Mouse (Mus musculus): ENCODE data around the gene Gfral. TPM values are rescaled to one million over a fixed set of nuclear protein-coding genes. Genes with fewer than 3 reads are reported as not detected.
"Not testable (repeated sequence)": the region's sequence is repeated elsewhere in the genome, so short reads cannot be mapped to it uniquely, and the experiment has no call there.

Gfral gene
- polyA plus RNA-seq, 1 experiment, result not detected

DNA sequence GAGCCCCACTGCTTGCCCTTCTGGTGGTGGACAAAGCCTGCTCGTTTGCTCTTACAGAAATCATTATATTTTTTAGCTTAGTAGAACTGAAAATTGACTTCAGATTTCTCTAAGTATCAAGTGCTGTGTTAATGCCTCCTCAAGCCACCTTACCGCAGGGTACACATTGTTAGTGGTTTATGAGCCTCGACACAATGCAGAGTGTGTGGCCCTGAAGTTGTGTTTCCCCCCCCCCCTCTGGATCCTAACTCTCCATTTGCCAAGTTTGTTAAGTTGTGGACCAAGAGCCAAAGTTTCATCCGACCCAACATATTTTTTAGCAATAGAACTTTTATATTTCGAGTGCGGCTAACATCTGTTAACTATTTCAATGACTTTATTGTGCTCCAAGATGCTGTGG is 79.4 kb downstream of the Gfral start:
- H3K27me3 ChIP-seq (replicated peaks), result no peaks in the 10 kb centered on the region
- H3K9me3 ChIP-seq, result no peaks in the 10 kb centered on the region
- H3K36me3 ChIP-seq (replicated peaks; ENCODE audit: low read length), result no peaks in the 10 kb centered on the region
- H3K4me1 ChIP-seq, result no peaks in the 10 kb centered on the region
- H3K4me3 ChIP-seq (replicated peaks), result no peak overlapping the region
- TF ChIP-seq FLI1 (IDR thresholded peaks at IDR 0.05; ENCODE audit: low read length) (no peak), GATA1 (IDR thresholded peaks at IDR 0.05; ENCODE audit: borderline replicate concordance, low read length) (no peak)

DNA sequence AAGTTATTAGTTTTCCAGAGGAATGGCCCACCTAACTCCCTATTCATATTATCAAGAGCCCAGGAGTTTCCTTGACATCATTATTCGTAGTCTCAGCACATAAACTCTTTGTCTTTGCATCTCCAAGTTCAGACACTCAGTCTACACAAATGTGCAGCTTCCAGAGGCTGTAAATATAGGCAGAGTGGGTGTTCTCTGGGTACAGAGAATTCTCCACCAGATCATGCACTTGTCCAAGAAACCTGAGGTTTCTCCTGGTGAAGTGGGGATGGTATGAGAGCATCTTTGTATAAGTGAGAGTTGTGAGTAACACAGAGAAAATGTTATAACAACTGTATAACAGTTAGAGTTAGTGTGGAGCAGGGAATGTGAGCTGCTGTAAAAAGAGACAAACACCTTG is 84.1 kb downstream of the Gfral start:
- no peaks in the 10 kb centered on the region for H3K36me3 ChIP-seq (replicated peaks; ENCODE audit: low read length)
- TF ChIP-seq FLI1 (IDR thresholded peaks at IDR 0.05; ENCODE audit: low read length) (no peak), GATA1 (IDR thresholded peaks at IDR 0.05; ENCODE audit: borderline replicate concordance, low read length) (no peak)
- no peaks in the 10 kb centered on the region for H3K9me3 ChIP-seq
- no peaks in the 10 kb centered on the region for H3K4me1 ChIP-seq
- H3K4me3 ChIP-seq (replicated peaks), result no peak overlapping the region
- no peaks in the 10 kb centered on the region for H3K27me3 ChIP-seq (replicated peaks)

DNA sequence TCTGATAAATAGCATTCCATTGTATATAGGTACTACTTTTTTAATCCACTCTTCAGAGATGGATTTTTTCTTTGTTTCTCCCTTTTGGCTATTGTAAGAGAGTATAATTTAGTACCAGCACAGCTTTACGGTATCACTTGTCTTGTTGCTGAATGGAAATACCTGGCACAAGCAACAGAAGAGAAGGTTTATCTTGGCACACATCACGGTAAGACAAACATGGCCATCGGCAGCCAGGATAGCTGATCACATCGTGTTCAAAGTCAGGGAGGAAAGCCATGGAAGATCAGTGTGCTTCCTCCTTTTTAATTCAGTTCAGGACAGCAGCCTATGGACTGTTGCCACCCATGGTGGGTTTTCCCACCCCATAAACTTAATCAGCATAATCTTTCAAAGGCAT is 89.2 kb downstream of the Gfral start:
- no peaks in the 10 kb centered on the region for H3K36me3 ChIP-seq (replicated peaks; ENCODE audit: low read length)
- H3K9me3 ChIP-seq, result no peaks in the 10 kb centered on the region
- no peak overlapping the region for H3K4me3 ChIP-seq (replicated peaks)
- no peaks in the 10 kb centered on the region for H3K4me1 ChIP-seq
- no peaks in the 10 kb centered on the region for H3K27me3 ChIP-seq (replicated peaks)
- no peak for TF ChIP-seq GATA1 (IDR thresholded peaks at IDR 0.05; ENCODE audit: borderline replicate concordance, low read length)
- no peak for TF ChIP-seq FLI1 (IDR thresholded peaks at IDR 0.05; ENCODE audit: low read length)

DNA sequence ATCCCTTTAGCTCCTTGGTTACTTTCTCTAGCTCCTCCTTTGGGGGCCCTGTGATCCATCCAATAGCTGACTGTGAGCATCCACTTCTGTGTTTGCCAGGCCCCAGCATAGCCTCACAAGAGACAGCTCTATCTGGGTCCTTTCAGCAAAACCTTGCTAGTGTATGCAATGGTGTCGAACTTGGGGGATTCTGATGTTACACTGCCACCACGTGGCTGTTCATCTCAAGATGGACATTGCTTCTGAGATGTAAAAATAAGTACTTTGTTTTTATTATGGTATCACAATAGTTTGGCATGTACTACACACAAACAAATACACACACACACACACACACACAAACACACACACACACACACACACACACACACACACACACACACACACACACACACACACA is 90.6 kb downstream of the Gfral start:
- H3K9me3 ChIP-seq; H3K36me3 ChIP-seq (replicated peaks; ENCODE audit: low read length); H3K4me3 ChIP-seq (replicated peaks); H3K4me1 ChIP-seq; H3K27me3 ChIP-seq (replicated peaks): not testable (repeated sequence)

Other genes starting within 250 kb of the Gfral start
- not detected in 2 replicates for gene Hmgcll1, start 198.8 kb downstream of the Gfral start, polyA plus RNA-seq (2012; ENCODE audit: insufficient read depth, low replicate concordance)
- gene Hcrtr2, start 110.2 kb upstream of the Gfral start, polyA plus RNA-seq (2012; ENCODE audit: insufficient read depth, low replicate concordance), result not detected in 2 replicates

All from megakaryocyte, embryonic 14.5 days (primary cell).